Mouse (Mus musculus) G1E (cell line): ENCODE measurements around the gene Armh3. TPM values are rescaled to one million over a fixed set of nuclear protein-coding genes. Genes with fewer than 3 reads are reported as not detected.

Experiments
- ATAC-seq: 2 replicates; pipeline ENCODE4 v1.8.0; 2016; ENCODE audit warnings: mild to moderate bottlenecking; ENCODE audit not compliant: insufficient number of reproducible peaks, poor library complexity, low FRiP score, severe bottlenecking; ENCODE audit errors: extremely low read depth
- DNase-seq: peaks from one replicate; pipeline ENCODE4 v3.0.0; 2012; ENCODE audit warnings: low spot score
- H3K27me3 ChIP-seq: 2 replicates; pipeline ENCODE4 v1.6.1; 2012; ENCODE audit warnings: mild to moderate bottlenecking, low read length, inconsistent platforms; ENCODE audit not compliant: insufficient read depth
- H3K36me3 ChIP-seq: replicated peaks from 2 replicates; pipeline ENCODE3; 2012; ENCODE audit warnings: mild to moderate bottlenecking, inconsistent platforms
- H3K4me1 ChIP-seq: 2 replicates; pipeline ENCODE4 v1.6.1; 2012; ENCODE audit warnings: low read depth, low read length, inconsistent platforms, mixed read lengths; ENCODE audit not compliant: insufficient read depth
- H3K4me3 ChIP-seq: 2 replicates; pipeline ENCODE4 v1.5.1; 2012; ENCODE audit warnings: low read depth, mild to moderate bottlenecking, inconsistent platforms, low read length, moderate library complexity, mixed read lengths
- H3K9me3 ChIP-seq: replicated peaks from 2 replicates; pipeline ENCODE4 v1.6.1; 2012; ENCODE audit warnings: inconsistent platforms
- CTCF ChIP-seq: IDR thresholded peaks from 2 replicates; pipeline ENCODE4 v1.5.1; 2012; ENCODE audit warnings: low read depth, low read length, inconsistent platforms, mixed read lengths
- GATA1 ChIP-seq: IDR thresholded peaks from 2 replicates; pipeline ENCODE4 v1.6.1; 2012; ENCODE audit warnings: borderline replicate concordance, low read length, inconsistent platforms, mixed read lengths
- GATA2 ChIP-seq: IDR thresholded peaks from 2 replicates; pipeline ENCODE4 v1.6.1; 2012; ENCODE audit warnings: low read depth, low read length, inconsistent platforms, borderline replicate concordance
- POLR2AphosphoS5 ChIP-seq: IDR thresholded peaks from 2 replicates; pipeline ENCODE4 v1.6.1; 2012; ENCODE audit warnings: low read depth, low read length, inconsistent platforms; ENCODE audit not compliant: insufficient replicate concordance
- TAL1 ChIP-seq: conservative IDR thresholded peaks from 2 replicates; pipeline ENCODE4 v1.6.1; 2012; ENCODE audit warnings: low read depth, low read length, inconsistent platforms, mixed read lengths
- polyA plus RNA-seq: library from polyadenylated mRNA; stranded (reverse); fragments of >175 nt; gene quantifications from 2 replicates; pipeline ENCODE4 v1.2.3, GENCODE M21; 2012
- total RNA-seq, 2 experiments: library from RNA; stranded (forward) in 1 of 2; stranded (reverse) in 1 of 2; fragments of 200-1000 nt in 1 of 2; fragments of >200 nt in 1 of 2; fragmentation: Nextera tagmentation in 1 of 2; gene quantifications; 2 replicates each; pipeline ENCODE4 v1.2.3; 2014 to 2017

Gene Armh3
- total and polyA plus RNA-seq, 3 experiments: 1.9 to 13.0 (median 7.1) TPM

DNA sequence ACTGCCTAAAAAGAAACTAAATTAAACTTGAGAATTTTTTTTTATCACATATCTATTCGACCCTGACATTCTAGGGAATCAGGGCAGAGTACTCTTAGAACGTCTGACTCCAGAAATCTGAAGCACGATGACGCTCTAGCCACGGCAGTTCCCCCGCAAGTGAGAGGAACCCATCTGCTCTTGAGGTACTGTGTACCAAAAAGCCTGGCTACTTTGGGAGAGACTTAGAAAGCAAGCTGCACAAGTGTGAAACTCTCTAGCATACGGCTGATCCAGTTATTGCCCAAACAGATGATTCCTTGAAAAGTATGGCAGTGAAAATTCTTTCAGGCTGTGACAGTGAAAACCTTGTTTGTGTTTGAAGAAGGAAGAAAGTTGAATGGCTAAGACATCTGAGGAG lies 41.6 kb downstream of the Armh3 start:
- Histone ChIP-seq H3K36me3 (peaks cover 32% of the 10 kb centered on the region), H3K4me1 (no peaks in the 10 kb centered on the region), H3K4me3 (no peak overlapping the region), H3K9me3 (no peaks in the 10 kb centered on the region), H3K27me3 (no peaks in the 10 kb centered on the region)
- DNase-seq (no peak), ATAC-seq (no peak)
- TF ChIP-seq POLR2AphosphoS5: no peak
- TF ChIP-seq TAL1: no peak
- TF ChIP-seq GATA1: no peak
- no peak for TF ChIP-seq GATA2
- no peak for TF ChIP-seq CTCF

DNA sequence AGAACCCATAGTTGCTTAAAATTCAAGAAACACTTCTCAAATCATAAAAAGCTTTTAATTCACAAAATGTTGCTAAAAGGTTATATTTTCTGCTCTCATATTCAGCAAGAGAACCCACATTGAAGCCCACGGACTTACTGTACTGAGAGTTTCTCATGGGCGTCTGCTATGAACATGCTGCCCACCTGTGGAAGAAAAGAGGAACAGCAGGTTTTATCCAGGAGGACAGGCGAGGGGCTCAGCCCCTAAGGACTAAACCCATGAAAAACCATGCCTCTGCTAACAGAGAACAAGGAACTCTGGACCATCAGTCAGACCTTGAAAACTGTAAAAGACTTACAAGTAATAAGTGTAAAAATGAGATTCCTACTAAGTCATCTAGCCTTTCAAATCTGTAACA lies 45.0 kb downstream of the Armh3 start:
- Histone ChIP-seq H3K27me3 (no peaks in the 10 kb centered on the region), H3K36me3 (peaks cover 32% of the 10 kb centered on the region), H3K4me3 (no peak overlapping the region), H3K4me1 (no peaks in the 10 kb centered on the region), H3K9me3 (no peaks in the 10 kb centered on the region)
- no peak for ATAC-seq
- DNase-seq: no peak
- TF ChIP-seq GATA1: no peak
- peak; percentile 35; the same call in 1 of the 2 replicates for TF ChIP-seq CTCF
- no peak for TF ChIP-seq POLR2AphosphoS5
- TF ChIP-seq GATA2: no peak
- no peak for TF ChIP-seq TAL1

DNA sequence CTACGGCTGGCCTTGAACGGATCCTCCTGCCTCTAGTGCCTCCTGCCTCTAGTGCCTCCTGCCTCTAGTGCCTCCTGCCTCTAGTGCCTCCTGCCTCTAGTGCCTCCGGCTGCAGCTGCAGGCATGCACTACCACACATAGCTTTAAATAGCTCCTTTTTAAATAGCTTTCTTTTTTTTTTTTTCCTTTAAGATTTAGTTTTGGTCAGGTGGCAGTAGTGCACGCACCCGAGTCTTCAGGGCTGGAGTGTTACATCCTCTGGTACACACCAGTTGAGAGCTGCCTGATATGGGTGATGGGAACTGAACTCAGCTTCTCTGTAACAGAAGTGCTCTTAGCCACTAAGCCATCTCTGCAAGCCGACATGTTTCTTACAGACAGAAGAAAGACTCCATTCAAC lies 49.1 kb downstream of the Armh3 start:
- no peak for TF ChIP-seq TAL1
- TF ChIP-seq POLR2AphosphoS5: no peak
- TF ChIP-seq GATA2: no peak
- no peak for TF ChIP-seq CTCF
- TF ChIP-seq GATA1: no peak
- DNase-seq (no peak), ATAC-seq (no peak)
- Histone ChIP-seq H3K27me3 (no peaks in the 10 kb centered on the region), H3K9me3 (no peaks in the 10 kb centered on the region), H3K36me3 (peaks cover 44% of the 10 kb centered on the region), H3K4me1 (0 out of 2 replicates have a peak, but pooled peaks cover 3% of the 10 kb centered on the region), H3K4me3 (no peak overlapping the region)

DNA sequence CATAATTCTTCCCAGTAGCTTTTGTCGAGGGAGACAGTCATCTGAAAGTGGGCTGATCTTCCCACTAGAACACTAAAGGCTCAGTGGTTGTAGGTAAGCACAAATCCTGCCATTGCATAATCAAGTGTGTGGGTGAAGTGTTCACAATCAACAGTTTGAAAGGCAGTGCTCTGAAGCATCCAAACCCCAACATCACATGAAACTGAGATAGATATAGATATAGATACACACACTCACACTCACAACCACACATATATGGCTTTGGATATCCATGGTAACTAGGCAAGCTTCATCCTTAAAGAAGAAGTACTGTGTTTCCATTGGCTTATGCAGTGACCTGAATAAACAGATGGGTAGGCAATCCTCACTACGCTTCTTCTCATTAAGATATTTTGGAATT lies 50.5 kb downstream of the Armh3 start:
- H3K36me3 ChIP-seq: peaks cover 48% of the 10 kb centered on the region
- ATAC-seq: no peak
- no peak overlapping the region for H3K4me3 ChIP-seq
- DNase-seq: no peak
- TF ChIP-seq POLR2AphosphoS5 (no peak), GATA1 (no peak), CTCF (no peak), TAL1 (no peak), GATA2 (no peak)
- H3K9me3 ChIP-seq: no peaks in the 10 kb centered on the region
- H3K4me1 ChIP-seq: peaks cover 11% of the 10 kb centered on the region
- no peaks in the 10 kb centered on the region for H3K27me3 ChIP-seq

DNA sequence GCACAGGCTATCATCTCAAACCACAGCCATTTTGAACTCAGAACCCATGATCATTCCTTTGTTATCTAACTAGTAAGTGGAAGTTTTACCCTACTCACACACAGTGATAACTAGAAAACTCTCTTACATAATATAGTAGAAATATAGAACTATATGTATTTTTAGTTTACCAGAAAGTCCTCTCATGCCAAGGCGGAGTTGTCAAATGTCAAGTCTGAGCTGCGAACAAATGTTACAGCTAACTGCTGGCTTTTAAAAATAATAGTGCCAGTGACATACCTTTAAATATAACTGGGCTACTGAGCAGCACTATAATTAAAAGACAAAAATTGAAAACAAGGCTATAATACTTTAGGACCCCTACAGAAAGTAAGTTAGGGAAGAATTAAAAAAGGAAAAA lies 51.0 kb downstream of the Armh3 start:
- Histone ChIP-seq H3K27me3 (no peaks in the 10 kb centered on the region), H3K36me3 (peaks cover 45% of the 10 kb centered on the region), H3K4me1 (peaks cover 11% of the 10 kb centered on the region), H3K9me3 (no peaks in the 10 kb centered on the region), H3K4me3 (no peak overlapping the region)
- DNase-seq: no peak
- ATAC-seq: no peak
- TF ChIP-seq POLR2AphosphoS5 (no peak), TAL1 (no peak), GATA1 (no peak), GATA2 (no peak), CTCF (no peak)

DNA sequence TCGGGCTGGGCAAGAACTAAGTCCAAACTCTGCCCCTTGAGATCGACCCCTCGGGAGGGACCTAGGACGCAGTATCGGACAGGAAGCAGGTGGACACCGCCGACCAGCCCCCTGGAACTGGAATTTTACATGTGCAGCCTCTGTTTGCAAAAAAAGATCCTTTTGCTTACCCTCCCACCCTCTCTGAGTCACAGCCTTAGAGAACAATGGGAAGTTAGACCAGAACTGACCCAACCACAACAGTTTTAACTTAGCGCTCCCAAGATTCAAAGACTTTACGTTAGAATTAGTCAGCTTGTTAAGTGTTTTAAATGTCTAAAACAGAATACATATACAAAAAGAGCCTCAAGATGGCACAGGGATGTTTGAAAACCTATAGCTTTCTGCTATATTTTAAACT lies 51.7 kb downstream of the Armh3 start:
- Histone ChIP-seq H3K27me3 (no peaks in the 10 kb centered on the region), H3K4me1 (peaks cover 11% of the 10 kb centered on the region), H3K4me3 (no peak overlapping the region), H3K36me3 (peaks cover 50% of the 10 kb centered on the region), H3K9me3 (no peaks in the 10 kb centered on the region)
- ATAC-seq: no peak
- no peak for TF ChIP-seq CTCF
- TF ChIP-seq GATA1: no peak
- no peak for TF ChIP-seq POLR2AphosphoS5
- no peak for DNase-seq

DNA sequence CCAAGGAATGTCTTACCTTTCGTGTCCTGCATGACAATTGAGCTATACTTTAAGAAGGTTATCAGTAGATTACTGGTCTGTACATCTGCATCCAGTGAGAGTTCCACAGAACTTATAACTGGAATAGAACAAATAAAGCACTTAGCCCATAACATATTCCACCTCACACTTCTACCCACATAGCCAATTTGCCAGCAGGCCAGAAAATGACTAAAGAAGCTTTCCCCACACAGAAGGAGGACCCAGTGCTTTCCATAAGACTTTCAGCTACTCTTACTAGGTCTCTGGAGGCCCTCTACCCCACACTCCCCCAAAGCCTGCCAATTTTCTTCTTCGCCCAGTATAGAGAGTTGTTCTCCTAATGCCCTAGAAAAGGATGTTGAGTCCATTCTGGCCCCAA lies 52.3 kb downstream of the Armh3 start:
- Histone ChIP-seq H3K9me3 (no peaks in the 10 kb centered on the region), H3K27me3 (no peaks in the 10 kb centered on the region), H3K4me3 (no peak overlapping the region), H3K36me3 (peaks cover 48% of the 10 kb centered on the region), H3K4me1 (peaks cover 11% of the 10 kb centered on the region)
- ATAC-seq (no peak), DNase-seq (no peak)
- TF ChIP-seq POLR2AphosphoS5: no peak
- TF ChIP-seq GATA1: no peak
- no peak for TF ChIP-seq GATA2
- TF ChIP-seq TAL1: no peak
- no peak for TF ChIP-seq CTCF
